Mouse (Mus musculus): ENCODE data around the gene BC055324. TPM values are rescaled to one million over a fixed set of nuclear protein-coding genes. Genes with fewer than 3 reads are reported as not detected.
A peak's percentile ranks its signal among the peaks of the same experiment; 100 is the strongest.

Gene BC055324
- polyA plus RNA-seq, 1 experiment from 2014 or later, result 3.6 TPM

DNA sequence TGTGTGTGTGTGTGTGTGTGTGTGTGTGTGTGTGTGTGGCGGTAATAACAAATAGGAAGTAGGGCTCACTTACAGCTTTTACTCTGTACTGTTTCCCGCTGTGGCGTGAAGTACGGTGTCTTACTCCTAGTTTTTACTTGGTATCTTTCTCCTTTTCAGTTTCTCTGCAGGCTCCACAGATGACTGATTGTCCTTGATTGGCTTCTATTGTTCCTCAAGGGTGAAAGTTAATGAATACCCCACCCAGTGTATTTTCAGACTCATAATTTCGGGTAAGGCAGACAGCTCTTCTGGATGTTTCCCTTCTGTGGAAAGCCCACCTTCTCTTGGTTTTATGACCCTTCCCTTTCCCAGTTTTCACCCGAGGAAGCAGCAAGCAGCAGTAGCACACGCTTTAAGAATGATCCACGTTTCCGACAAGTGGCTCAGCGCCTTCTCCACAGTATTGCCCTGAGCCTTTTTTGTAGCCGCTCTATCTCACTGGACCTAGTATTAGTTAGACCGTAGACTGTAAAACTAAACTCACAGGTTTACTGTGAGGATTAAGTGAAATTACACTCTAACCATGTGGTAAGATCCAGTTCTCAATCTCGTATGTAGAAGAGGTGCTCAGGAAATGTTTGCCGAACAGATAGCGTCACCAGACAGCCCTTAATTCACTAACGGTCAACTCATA is 23.8 kb upstream of the BC055324 start:
- no peak overlapping the region for H3K27ac ChIP-seq (ENCODE audit: low read depth, low read length)
- H3K4me2 ChIP-seq (ENCODE audit: low read depth, low read length), result no peak overlapping the region
- no peak overlapping the region for H3K9ac ChIP-seq (replicated peaks; ENCODE audit: low read depth, low read length)
- H3K9me3 ChIP-seq (ENCODE audit: control insufficient read depth, low read length), result no peaks in the 10 kb centered on the region
- 76% methylated on average over 16 of the region's 16 CpGs for WGBS
- no peak overlapping the region for H3K4me3 ChIP-seq (ENCODE audit: low read depth, low read length)
- no peaks in the 10 kb centered on the region for H3K4me1 ChIP-seq (ENCODE audit: control insufficient read depth, insufficient read depth, low read length)
- no peak for ATAC-seq (ENCODE audit: low read depth)
- no peaks in the 10 kb centered on the region for H3K36me3 ChIP-seq (ENCODE audit: control insufficient read depth, insufficient read depth, low read length)
- H3K27me3 ChIP-seq (ENCODE audit: control insufficient read depth, insufficient read depth, low read length), result no peaks in the 10 kb centered on the region

DNA sequence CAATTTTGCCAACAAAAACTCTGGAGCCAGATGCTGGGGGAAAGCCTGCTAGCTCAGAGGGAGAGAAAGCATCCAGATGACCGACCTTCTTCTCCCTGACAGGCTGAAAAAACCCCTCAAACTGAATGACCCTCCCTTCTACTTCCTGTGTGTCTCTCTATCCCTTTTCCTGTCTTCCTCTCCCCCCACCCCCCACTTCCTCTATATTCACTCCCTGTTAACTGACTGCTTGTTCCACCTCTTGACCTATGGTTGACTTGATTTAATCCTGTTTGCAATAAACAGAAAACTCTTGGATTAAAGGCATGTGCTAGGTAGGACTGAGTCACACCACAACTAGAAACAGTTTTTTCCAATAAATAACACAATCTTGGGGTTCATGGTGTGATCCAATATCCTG is 20.0 kb upstream of the BC055324 start:
- Histone ChIP-seq H3K27me3 (ENCODE audit: control insufficient read depth, insufficient read depth, low read length) (no peaks in the 10 kb centered on the region), H3K9me3 (ENCODE audit: control insufficient read depth, low read length) (no peaks in the 10 kb centered on the region), H3K4me3 (ENCODE audit: low read depth, low read length) (no peak overlapping the region), H3K4me1 (ENCODE audit: control insufficient read depth, insufficient read depth, low read length) (no peaks in the 10 kb centered on the region), H3K9ac (replicated peaks; ENCODE audit: low read depth, low read length) (no peak overlapping the region), H3K27ac (ENCODE audit: low read depth, low read length) (no peak overlapping the region), H3K4me2 (ENCODE audit: low read depth, low read length) (no peak overlapping the region), H3K36me3 (ENCODE audit: control insufficient read depth, insufficient read depth, low read length) (no peaks in the 10 kb centered on the region)
- 93% methylated on average over 1 of the region's 1 CpGs for whole genome bisulfite sequencing
- ATAC-seq (ENCODE audit: low read depth), result no peak

DNA sequence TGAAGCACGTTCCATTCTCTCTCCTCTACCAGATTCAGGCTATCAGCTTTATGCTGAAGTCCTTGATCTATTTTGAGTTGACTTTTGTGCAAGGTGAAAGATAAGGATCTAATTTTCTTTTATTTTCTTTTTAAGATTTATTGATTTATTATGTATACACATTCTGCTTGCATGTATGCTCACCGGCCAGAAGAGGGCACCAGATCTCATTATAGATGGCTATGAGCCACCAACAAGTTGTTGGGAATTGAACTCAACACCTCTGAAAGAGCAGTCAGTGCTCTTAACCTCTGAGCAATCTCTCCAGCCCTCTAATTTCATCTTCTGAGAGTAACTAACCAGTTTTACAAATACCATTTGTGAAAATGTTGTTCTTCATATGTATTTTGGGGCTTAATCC is 14.6 kb upstream of the BC055324 start:
- Histone ChIP-seq H3K9me3 (ENCODE audit: control insufficient read depth, low read length) (no peaks in the 10 kb centered on the region), H3K27ac (ENCODE audit: low read depth, low read length) (no peak overlapping the region), H3K36me3 (ENCODE audit: control insufficient read depth, insufficient read depth, low read length) (no peaks in the 10 kb centered on the region), H3K9ac (replicated peaks; ENCODE audit: low read depth, low read length) (no peak overlapping the region), H3K27me3 (ENCODE audit: control insufficient read depth, insufficient read depth, low read length) (no peaks in the 10 kb centered on the region), H3K4me2 (ENCODE audit: low read depth, low read length) (no peak overlapping the region), H3K4me1 (ENCODE audit: control insufficient read depth, insufficient read depth, low read length) (no peaks in the 10 kb centered on the region), H3K4me3 (ENCODE audit: low read depth, low read length) (no peak overlapping the region)
- WGBS, result 44% methylated on average over 2 of the region's 2 CpGs
- ATAC-seq (ENCODE audit: low read depth), result no peak

DNA sequence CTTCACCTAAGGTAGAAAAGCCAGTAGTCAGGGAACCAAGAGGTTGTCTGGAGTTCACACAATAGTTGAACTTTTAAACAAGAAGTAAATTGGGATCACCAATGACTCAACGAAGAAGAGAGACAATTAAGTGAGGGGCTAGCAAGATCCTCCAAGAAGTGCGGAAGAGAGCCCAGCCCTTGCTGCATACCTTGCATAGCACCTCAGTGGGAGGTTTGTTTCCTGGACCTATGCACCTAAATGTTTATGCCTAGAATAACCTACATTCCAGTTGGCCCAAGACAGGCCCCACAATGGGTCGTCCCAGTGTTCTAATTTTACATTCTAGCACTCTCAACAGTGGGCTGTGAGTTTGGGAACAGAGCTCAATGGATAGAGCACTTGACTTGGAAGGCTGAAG is 9.7 kb upstream of the BC055324 start:
- H3K27me3 ChIP-seq (ENCODE audit: control insufficient read depth, insufficient read depth, low read length), result no peaks in the 10 kb centered on the region
- no peaks in the 10 kb centered on the region for H3K4me1 ChIP-seq (ENCODE audit: control insufficient read depth, insufficient read depth, low read length)
- no peaks in the 10 kb centered on the region for H3K9me3 ChIP-seq (ENCODE audit: control insufficient read depth, low read length)
- H3K4me3 ChIP-seq (ENCODE audit: low read depth, low read length), result no peak overlapping the region
- no peak overlapping the region for H3K9ac ChIP-seq (replicated peaks; ENCODE audit: low read depth, low read length)
- no peak overlapping the region for H3K27ac ChIP-seq (ENCODE audit: low read depth, low read length)
- H3K4me2 ChIP-seq (ENCODE audit: low read depth, low read length), result no peak overlapping the region
- 84% methylated on average over 3 of the region's 3 CpGs for WGBS
- no peaks in the 10 kb centered on the region for H3K36me3 ChIP-seq (ENCODE audit: control insufficient read depth, insufficient read depth, low read length)
- no peak for ATAC-seq (ENCODE audit: low read depth)

DNA sequence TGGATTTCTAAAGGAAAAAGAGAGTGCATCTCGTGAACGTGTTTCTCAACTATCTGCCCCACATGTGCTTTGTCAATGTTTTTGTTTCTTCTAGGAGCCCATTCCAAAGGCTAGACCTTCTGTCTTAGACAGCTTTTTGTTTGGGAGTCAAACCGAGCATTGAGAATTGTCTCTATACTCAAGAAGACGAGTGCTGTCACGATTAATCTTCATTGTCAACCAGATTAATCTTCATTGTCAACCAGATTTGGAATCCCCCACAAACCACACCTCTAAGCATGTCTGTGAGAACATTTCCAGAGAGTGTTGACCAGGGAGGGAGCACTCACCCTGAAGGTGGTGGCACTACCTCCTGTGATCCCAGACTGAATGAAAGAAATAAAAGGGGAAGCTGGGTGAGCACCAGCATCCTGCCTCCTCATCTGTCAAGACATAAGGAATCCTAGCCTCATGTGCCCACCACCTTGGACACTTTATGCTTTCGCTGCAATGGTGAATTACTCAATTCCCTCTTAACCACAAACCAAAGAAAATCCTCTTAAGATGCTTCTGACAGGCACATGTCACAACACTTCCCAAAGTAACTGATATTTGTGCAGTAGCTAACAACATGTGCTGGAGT is 7.3 kb upstream of the BC055324 start:
- no peak for ATAC-seq (ENCODE audit: low read depth)
- WGBS, result 69% methylated on average over 6 of the region's 6 CpGs

DNA sequence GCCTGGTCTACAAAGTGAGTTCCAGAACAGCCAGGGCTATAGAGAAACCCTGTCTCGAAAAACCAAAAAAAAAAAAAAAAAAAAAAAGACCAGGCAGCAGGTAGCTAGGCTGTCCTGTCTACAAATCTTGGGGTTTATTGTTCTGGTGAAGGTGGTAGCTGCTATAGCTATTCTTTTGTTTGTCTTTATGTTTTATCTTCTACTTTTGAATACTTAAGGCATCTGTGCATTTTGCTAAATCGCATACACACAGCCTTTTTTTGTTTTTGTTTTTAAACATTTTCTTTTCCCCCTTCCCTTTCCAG is 965 bp upstream of the BC055324 start:
- H3K36me3 ChIP-seq (ENCODE audit: control insufficient read depth, insufficient read depth, low read length), result no peaks in the 10 kb centered on the region
- no peaks in the 10 kb centered on the region for H3K9me3 ChIP-seq (ENCODE audit: control insufficient read depth, low read length)
- peak overlapping the region; percentile 62 for H3K4me2 ChIP-seq (ENCODE audit: low read depth, low read length)
- no peak for ATAC-seq (ENCODE audit: low read depth)
- H3K27ac ChIP-seq (ENCODE audit: low read depth, low read length), result no peak overlapping the region
- H3K4me3 ChIP-seq (ENCODE audit: low read depth, low read length), result peak overlapping the region; percentile 50
- 85% methylated on average over 1 of the region's 2 CpGs for WGBS
- H3K27me3 ChIP-seq (ENCODE audit: control insufficient read depth, insufficient read depth, low read length), result no peaks in the 10 kb centered on the region
- H3K4me1 ChIP-seq (ENCODE audit: control insufficient read depth, insufficient read depth, low read length), result no peaks in the 10 kb centered on the region
- peak overlapping the region; percentile 67; the same call in 1 of the 2 replicates for H3K9ac ChIP-seq (replicated peaks; ENCODE audit: low read depth, low read length)

More for the DNA sequence above, 7.3 kb upstream of the BC055324 start:
- H3K27ac ChIP-seq (ENCODE audit: low read depth, low read length), result no peak overlapping the region
- H3K4me2 ChIP-seq (ENCODE audit: low read depth, low read length), result no peak overlapping the region
- H3K9ac ChIP-seq (replicated peaks; ENCODE audit: low read depth, low read length), result no peak overlapping the region
- H3K4me3 ChIP-seq (ENCODE audit: low read depth, low read length), result no peak overlapping the region
- H3K9me3 ChIP-seq (ENCODE audit: control insufficient read depth, low read length), result no peaks in the 10 kb centered on the region
- no peaks in the 10 kb centered on the region for H3K36me3 ChIP-seq (ENCODE audit: control insufficient read depth, insufficient read depth, low read length)
- H3K27me3 ChIP-seq (ENCODE audit: control insufficient read depth, insufficient read depth, low read length), result no peaks in the 10 kb centered on the region
- H3K4me1 ChIP-seq (ENCODE audit: control insufficient read depth, insufficient read depth, low read length), result no peaks in the 10 kb centered on the region

DNA sequence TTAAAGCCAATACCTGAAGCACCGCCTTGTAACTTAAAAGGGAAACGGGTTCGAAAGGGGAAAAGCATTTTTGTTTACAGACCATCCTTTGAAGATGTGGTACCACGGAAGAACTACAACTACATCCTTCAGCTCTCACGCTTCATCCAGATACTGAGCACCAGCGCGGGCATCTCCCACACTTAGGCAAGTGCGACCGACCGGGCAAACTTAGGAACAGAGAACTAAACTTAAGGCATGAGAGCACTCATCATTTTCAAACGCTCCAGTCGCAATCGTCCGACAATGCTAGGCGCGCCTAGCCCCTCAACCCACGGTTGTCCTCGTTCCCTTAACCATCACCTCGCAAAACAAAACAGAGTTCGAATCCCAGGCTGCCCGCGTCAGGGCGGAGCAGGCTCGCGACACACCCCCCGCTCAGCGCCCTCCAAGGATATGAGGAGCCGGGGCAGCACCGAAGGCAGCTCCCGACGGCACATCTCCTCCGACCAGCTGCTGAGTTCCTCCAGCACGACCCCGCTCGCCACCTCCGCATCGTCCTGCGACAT is 349 bp downstream of the BC055324 start:
- peak; percentile 77; the same call in 1 of the 2 replicates for ATAC-seq (ENCODE audit: low read depth)
- Histone ChIP-seq H3K4me3 (ENCODE audit: low read depth, low read length) (peak overlapping the region; percentile 50), H3K4me2 (ENCODE audit: low read depth, low read length) (peak overlapping the region; percentile 72), H3K4me1 (ENCODE audit: control insufficient read depth, insufficient read depth, low read length) (no peaks in the 10 kb centered on the region), H3K9ac (replicated peaks; ENCODE audit: low read depth, low read length) (peak overlapping the region; percentile 67), H3K27ac (ENCODE audit: low read depth, low read length) (no peak overlapping the region), H3K9me3 (ENCODE audit: control insufficient read depth, low read length) (no peaks in the 10 kb centered on the region), H3K36me3 (ENCODE audit: control insufficient read depth, insufficient read depth, low read length) (no peaks in the 10 kb centered on the region), H3K27me3 (ENCODE audit: control insufficient read depth, insufficient read depth, low read length) (no peaks in the 10 kb centered on the region)
- WGBS, result 2% methylated on average over 38 of the region's 38 CpGs

DNA sequence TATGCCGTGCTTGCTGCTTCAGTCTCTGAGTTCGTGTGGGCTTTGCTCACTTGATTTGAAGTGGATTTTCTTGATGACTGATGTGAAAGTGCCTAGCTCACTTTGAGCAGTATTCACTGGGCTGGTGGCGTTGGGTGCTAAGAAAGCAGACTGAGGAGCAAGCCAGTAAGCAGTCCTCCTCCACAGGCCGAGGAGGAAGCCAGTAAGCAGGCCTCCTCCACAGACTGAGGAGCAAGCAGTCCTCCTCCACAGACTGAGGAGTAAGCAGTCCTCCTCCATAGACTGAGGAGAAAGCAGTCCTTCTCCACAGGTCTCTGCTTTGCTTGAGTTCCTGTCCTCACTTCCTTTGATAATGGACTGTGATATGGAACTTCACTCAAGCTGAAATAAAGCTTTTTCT is 2.2 kb downstream of the BC055324 start:
- no peak overlapping the region for H3K27ac ChIP-seq (ENCODE audit: low read depth, low read length)
- H3K4me2 ChIP-seq (ENCODE audit: low read depth, low read length), result no peak overlapping the region
- no peak for ATAC-seq (ENCODE audit: low read depth)
- WGBS, result 86% methylated on average over 4 of the region's 4 CpGs
- H3K9ac ChIP-seq (replicated peaks; ENCODE audit: low read depth, low read length), result no peak overlapping the region
- no peak overlapping the region for H3K4me3 ChIP-seq (ENCODE audit: low read depth, low read length)
- no peaks in the 10 kb centered on the region for H3K27me3 ChIP-seq (ENCODE audit: control insufficient read depth, insufficient read depth, low read length)
- no peaks in the 10 kb centered on the region for H3K4me1 ChIP-seq (ENCODE audit: control insufficient read depth, insufficient read depth, low read length)
- H3K9me3 ChIP-seq (ENCODE audit: control insufficient read depth, low read length), result no peaks in the 10 kb centered on the region
- H3K36me3 ChIP-seq (ENCODE audit: control insufficient read depth, insufficient read depth, low read length), result no peaks in the 10 kb centered on the region

DNA sequence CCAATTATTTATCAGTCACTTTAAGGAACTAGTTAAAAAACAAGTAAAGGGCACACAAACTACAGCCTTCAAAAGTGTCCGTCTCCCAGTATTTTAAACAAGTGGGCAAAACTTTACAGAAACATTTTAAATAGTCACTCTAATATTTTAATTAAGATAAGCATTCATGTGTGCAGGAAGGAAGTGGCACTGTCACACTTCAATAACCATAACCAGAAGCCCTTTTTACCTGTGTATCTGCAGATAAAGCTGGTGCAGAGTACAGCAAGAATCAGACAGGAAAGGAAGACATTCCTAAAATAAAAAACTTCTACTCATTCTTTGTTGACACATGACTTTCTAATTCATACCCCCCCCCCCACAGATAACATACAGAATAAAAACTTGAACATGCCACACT is 18.1 kb downstream of the BC055324 start:
- Histone ChIP-seq H3K36me3 (ENCODE audit: control insufficient read depth, insufficient read depth, low read length) (no peaks in the 10 kb centered on the region), H3K4me3 (ENCODE audit: low read depth, low read length) (no peak overlapping the region), H3K9me3 (ENCODE audit: control insufficient read depth, low read length) (no peaks in the 10 kb centered on the region), H3K4me1 (ENCODE audit: control insufficient read depth, insufficient read depth, low read length) (no peaks in the 10 kb centered on the region), H3K9ac (replicated peaks; ENCODE audit: low read depth, low read length) (no peak overlapping the region), H3K27me3 (ENCODE audit: control insufficient read depth, insufficient read depth, low read length) (no peaks in the 10 kb centered on the region), H3K4me2 (ENCODE audit: low read depth, low read length) (no peak overlapping the region), H3K27ac (ENCODE audit: low read depth, low read length) (no peak overlapping the region)
- 91% methylated on average over 1 of the region's 1 CpGs for WGBS
- no peak for ATAC-seq (ENCODE audit: low read depth)
